Mouse (Mus musculus): ENCODE measurements around the gene Cyp46a1.

GRCm38 (mm10) chr12:108297033-108297432, 37.1 kb upstream of the Cyp46a1 start:
- no peak for TF ChIP-seq CTCF (IDR thresholded peaks at IDR 0.05; ENCODE audit: borderline replicate concordance, insufficient read depth, low read length)
- TF ChIP-seq POLR2A (IDR thresholded peaks at IDR 0.05; ENCODE audit: low read depth, low read length): no peak

Data from embryonic fibroblast, embryonic 13.5 days (primary cell).